Mouse (Mus musculus): ENCODE data around the gene Mbtd1.

- TF ChIP-seq CTCF (IDR thresholded peaks at IDR 0.05; ENCODE audit: borderline replicate concordance, insufficient read depth, low read depth, low read length) (no peak), POLR2A (IDR thresholded peaks at IDR 0.05; ENCODE audit: borderline replicate concordance, insufficient read depth, low read length) (no peak)
These were observed 79.7 kb downstream of the Mbtd1 start for GRCm38 (mm10) chr11:93965391-93965790.

Data from cerebellum, adult 2 months (tissue).